Mouse (Mus musculus) embryo, embryonic 11.5 days (tissue): ENCODE measurements around the gene Mrgprx1.

Experiments
- DNase-seq: peaks from one replicate; pipeline ENCODE4 v3.0.0-alpha.2; 2012; ENCODE audit warnings: low read depth, low spot score

Mrgprx1 gene

GRCm38 (mm10) chr7:48027497-48027896, at the start of gene Mrgprx1:
Gene Mrgprx1 (minus strand): TSS chr7:48027597.
- no peak for DNase-seq

GRCm38 (mm10) chr7:48075521-48075920, 48.1 kb upstream of the Mrgprx1 start:
- no peak for DNase-seq

GRCm38 (mm10) chr7:48046475-48047185, 19.2 kb upstream of the Mrgprx1 start:
- DNase-seq = no peak

- DNase-seq = no peak
Observed at GRCm38 (mm10) chr7:48044046-48044445, 16.6 kb upstream of the Mrgprx1 start.

GRCm38 (mm10) chr7:48017874-48018273, 9.5 kb downstream of the Mrgprx1 start:
- DNase-seq = no peak

- DNase-seq = no peak
Observed at GRCm38 (mm10) chr7:47995689-47996088, 31.7 kb downstream of the Mrgprx1 start.

GRCm38 (mm10) chr7:47986752-47987151, 40.6 kb downstream of the Mrgprx1 start:
- no peak for DNase-seq

- no peak for DNase-seq
Observed at GRCm38 (mm10) chr7:47981995-47982394, 45.4 kb downstream of the Mrgprx1 start, which contains the start of gene Mrgpra4. Gene Mrgpra4 (minus strand): TSS chr7:47982095.
